Mouse (Mus musculus) heart, postnatal 25 days (tissue): ENCODE measurements around the gene Ccr6. TPM values are rescaled to one million over a fixed set of nuclear protein-coding genes. Genes with fewer than 3 reads are reported as not detected.
"Not testable (repeated sequence)": the region's sequence is repeated elsewhere in the genome, so short reads cannot be mapped to it uniquely, and the experiment has no call there.

Experiments
- DNase-seq: peaks from one replicate; pipeline ENCODE4 v3.0.0; 2022; ENCODE audit warnings: low spot score
- intact Hi-C: fragments of 180-260 bp; cut with DNase I; formaldehyde crosslinking; loops from one replicate; pipeline ENCODE4 v1.15.1; 2025
- total RNA-seq, 2 experiments: library from RNA; stranded (reverse); gene quantifications; 2 replicates each; pipeline ENCODE4 v1.2.3; 2021

Ccr6 gene
- total RNA-seq, 2 experiments from 2014 or later, result not detected

- intact Hi-C loops, result no loop called here
These were observed 6.2 kb upstream of the Ccr6 start for GRCm38 (mm10) chr17:8229607-8230006.

DNA sequence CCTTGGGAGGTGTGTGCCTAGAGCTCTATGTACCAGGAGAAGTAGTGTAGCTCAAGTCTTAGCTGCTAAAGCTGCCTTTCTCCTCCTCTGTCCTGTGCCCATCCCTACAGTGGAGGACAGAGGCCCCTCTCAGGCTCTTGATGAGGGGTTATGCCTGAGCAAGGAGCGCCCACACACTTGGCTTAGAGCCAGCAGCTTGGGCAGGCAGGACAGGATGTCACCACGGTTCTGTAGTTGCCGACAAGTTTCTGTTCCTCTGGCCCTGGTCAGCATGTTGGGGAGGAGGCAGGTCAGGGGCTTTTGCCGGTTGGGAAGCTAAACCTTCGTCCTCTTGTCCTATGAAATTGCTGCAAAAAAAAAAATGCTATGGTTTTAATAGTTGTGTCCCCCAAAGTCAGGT, 3.8 kb upstream of the Ccr6 start:
- intact Hi-C loops, result no loop called here
- DNase-seq, result peak; percentile 15

More at GRCm38 (mm10) chr17:8229607-8230006, 6.2 kb upstream of the Ccr6 start:
- DNase-seq, result no peak

DNA sequence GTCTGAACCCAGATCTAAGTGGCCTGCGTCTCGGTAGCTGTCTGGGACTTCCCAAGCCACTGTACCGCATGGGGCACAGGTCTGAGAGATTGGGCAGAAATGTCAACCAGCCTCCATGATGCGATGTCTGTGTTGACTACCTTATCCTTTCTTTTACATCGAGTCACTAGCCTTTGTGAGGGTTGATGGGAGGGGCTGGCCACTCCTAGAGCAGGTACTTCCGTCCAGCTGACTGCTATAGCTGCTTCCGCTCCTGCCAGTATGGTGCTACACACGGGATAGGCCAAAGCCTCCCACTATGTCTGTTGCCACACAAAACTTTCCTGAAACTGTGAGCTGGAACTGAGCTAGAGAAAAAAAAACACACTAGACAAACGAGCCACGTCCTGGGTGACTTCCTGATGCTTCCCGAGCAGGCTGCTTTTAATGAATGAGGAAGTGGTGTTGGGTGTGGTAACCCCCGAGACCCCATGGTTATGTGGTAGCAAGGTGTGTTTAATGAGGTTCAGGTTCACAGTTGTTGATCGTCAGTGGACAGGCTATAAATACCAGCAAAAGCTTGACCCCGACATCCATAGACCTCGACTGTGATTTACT, 2.1 kb upstream of the Ccr6 start:
- no peak for DNase-seq
- intact Hi-C loops, result no loop called here

- intact Hi-C loops, result no loop called here
- no peak for DNase-seq
These were observed 1.3 kb upstream of the Ccr6 start for GRCm38 (mm10) chr17:8234537-8234936.

GRCm38 (mm10) chr17:8238012-8238710, 2.3 kb downstream of the Ccr6 start:
- no peak for DNase-seq
- intact Hi-C loops, result no loop called here

GRCm38 (mm10) chr17:8239561-8239960, 3.7 kb downstream of the Ccr6 start:
- intact Hi-C loops, result no loop called here
- no peak for DNase-seq

DNA sequence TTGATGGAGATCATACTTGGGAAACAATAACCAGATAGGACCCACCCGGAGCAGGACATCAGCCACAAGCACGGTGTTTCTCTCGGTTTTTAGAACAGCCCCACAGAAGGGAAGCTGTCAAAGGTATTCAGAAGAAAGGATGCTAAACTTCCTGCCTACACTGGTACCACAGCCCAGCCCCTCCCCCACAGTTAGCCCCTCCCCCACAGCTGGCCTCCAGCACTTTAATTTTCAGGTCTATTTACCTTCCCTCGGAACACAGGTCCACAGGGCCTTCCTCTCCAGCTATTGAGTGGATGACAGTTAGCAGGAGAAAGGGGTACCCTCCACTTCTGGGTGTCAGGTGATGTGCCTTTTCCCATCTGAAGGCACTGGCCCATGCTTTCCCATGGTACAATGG, 4.7 kb downstream of the Ccr6 start:
- no peak for DNase-seq
- intact Hi-C loops, result no loop called here

DNA sequence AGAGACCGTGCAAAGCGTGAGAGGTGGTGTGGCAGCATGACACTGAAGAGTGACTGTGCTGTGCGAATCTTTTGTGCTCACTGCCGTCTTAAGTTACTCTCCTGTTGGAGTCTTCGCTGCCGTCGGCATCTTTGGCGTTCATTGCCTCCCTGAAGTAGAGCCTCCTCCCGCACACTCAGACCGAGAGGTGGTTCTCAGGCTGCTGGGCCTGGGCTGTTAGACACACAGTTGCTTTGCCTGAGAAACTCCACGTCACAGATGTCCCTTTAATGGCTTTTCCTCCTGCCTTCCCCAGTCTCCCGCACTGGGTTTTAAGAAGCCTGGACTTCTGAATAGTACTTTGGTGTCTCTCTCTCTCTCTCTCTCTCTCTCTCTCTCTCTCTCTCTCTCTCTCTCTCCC, 5.8 kb downstream of the Ccr6 start:
- intact Hi-C loops, result no loop called here
- DNase-seq, result no peak

- intact Hi-C loops, result no loop called here
- no peak for DNase-seq
These were observed 6.3 kb downstream of the Ccr6 start for GRCm38 (mm10) chr17:8242186-8242585.

DNA sequence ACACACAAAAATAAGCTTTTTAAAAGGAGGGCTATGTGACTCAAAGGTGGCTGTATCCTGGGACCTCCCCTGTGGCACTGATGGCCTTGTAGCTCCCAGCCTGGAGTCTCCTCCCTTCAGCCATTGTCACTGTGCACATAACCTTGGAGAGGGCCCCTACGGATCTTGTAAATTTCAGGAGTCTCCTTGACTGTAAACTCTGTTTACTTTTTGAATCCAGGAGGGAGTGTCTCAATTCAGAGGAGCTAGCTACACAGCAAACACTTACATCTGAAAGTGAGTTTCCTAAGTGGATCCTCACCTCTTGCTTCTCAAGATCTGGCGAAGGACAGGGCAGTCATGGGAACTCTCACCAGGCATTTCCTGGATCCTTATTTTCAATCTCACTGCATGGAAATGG, 8.3 kb downstream of the Ccr6 start:
- intact Hi-C loops, result no loop called here
- DNase-seq, result no peak

GRCm38 (mm10) chr17:8246102-8246754, 10.4 kb downstream of the Ccr6 start:
- intact Hi-C loops, result no loop called here
- DNase-seq, result no peak

- no peak for DNase-seq
- intact Hi-C loops, result no loop called here
These were observed 15.9 kb downstream of the Ccr6 start for GRCm38 (mm10) chr17:8251704-8252103.

DNA sequence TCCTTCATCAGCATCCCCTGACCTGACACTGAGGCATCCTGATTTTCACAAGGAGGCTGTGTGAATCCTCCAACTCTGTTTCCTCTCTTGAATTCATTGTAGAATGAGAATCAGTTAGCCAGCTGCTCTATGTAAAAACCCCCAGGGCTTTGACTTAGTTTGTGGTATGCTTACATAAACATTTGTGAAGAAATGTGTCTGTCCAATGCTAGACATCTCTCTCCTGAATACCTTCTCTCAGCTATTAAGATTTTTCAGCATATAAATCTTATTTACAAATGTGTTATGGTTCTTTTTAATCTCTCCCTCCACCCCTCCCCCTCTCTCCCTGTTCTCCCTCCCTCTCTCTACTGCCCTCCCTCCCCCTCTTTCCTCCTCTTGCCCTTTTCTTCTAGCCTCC, 18.4 kb downstream of the Ccr6 start:
- intact Hi-C loops, result no loop called here
- no peak for DNase-seq

DNA sequence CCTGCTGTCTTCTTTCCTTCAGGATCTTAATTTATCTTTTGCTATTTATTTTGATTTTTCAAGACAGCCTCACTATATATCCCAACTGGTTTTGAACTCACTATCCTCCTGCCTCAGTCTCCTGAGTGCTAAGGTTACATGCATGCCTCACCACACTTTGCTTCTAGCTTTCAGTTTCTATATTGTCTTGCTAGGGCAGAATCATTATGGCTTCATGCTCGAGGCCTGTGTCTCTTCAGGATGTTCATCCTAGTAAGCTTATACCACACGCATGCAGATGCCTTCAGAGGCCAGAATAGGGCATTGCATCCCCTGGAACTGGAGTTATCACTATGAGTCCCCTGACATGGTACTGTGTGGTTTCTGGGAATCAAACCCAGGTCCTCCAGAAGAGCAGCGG, 19.1 kb downstream of the Ccr6 start:
- no peak for DNase-seq
- intact Hi-C loops, result no loop called here

DNA sequence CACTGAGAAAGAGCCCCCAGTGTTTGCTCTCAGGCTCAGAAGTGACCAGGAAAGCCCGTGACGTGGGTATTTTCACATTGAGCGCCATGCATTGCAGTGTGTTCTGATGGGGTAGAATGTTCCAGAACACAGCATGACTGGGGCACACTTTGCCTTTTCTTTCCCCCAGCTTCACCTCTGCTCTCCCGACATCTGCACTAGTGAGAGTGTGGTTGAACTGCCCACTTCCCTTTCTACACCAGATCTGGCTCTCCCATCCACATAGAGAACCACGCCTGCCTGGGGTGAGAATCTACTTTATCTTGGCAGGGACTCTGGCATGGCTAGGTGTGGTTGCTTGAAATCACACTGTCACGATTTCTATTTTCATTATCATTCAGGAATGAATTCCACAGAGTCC, 19.7 kb downstream of the Ccr6 start:
- no peak for DNase-seq
- intact Hi-C loops, result no loop called here

DNA sequence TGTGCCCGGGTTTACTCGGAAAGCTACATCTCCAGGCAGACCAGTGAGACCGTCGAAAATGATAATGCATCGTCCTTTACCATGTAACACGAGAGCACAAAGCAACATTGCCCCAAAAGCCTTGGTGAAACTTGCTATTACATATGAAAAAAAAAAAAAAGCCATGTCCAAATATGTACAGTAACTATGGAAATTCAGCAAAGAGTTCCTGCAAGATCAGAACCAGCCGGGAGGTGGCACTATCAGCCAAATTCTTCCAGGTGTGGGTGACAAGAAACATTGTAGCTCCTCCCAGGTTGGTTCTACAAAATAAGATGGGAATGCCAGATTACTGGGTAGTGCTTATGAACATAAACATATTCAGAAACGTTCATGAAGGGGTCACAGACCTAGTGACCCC, 21.1 kb downstream of the Ccr6 start:
- intact Hi-C loops, result no loop called here
- DNase-seq, result no peak

GRCm38 (mm10) chr17:8264638-8265037, 28.8 kb downstream of the Ccr6 start:
- not testable (repeated sequence) for DNase-seq

DNA sequence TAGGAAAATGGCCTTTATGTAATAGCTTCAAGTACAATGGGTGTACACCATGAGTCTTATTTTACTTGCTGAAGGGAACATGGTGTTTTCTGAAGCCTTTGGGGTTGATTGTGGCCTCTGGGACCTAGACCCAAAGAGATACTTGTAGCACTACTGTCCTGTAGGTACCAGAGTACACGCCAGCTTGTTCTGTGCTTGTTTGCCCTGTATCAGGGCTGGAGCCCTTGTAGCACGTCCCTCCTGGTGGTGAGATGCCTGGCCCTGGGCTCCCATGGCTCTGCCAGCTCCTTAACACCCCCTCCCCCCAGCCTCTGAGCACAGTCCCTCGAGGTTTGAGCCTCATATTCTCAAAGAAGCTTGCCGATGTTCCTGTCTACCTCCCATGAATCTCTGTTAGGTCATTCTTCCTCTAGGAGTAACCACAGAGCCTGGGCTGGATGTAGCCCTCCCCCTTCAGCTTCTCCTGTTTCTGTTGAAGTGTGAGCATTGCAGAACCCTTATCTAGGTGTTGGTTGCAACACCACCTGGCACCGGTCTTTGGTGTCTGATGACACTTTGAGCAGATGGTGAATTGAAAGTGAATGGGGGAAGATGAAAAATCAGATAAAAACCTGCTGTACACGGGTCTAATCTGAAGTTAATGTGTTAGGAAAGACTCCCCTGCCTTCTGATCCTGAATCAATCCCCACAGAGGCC, 36.4 kb downstream of the Ccr6 start:
- no peak for DNase-seq
- intact Hi-C loops, result no loop called here

More at GRCm38 (mm10) chr17:8264638-8265037, 28.8 kb downstream of the Ccr6 start:
- intact Hi-C loops, result loop anchor here (1.0 kb wide), 1 partner anchor 108 kb away; no protein-coding TSS in a partner anchor

GRCm38 (mm10) chr17:8272951-8273350, 37.1 kb downstream of the Ccr6 start:
- intact Hi-C loops, result no loop called here
- no peak for DNase-seq

- intact Hi-C loops, result no loop called here
- DNase-seq, result no peak
These were observed 40.2 kb downstream of the Ccr6 start for GRCm38 (mm10) chr17:8276071-8276470.

DNA sequence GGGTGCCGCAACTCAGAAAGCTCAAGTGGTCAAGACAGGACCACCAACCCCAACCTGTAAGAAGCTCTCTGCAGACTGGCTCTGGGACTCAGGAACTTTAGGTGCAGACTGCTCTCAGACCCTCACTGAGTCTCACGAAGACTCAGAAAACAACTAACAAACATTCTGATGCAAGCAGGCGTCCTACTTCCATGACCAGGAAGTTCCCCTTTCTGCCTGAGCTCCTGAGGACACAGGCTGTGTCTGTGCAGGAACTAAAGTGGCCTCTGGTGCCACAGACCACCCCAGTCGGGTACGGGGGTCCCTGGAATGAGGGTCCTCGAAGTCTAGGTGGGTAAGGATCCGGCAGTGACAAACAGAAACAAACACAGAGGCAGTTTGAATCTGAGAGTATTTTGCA, 40.8 kb downstream of the Ccr6 start:
- no peak for DNase-seq
- intact Hi-C loops, result no loop called here
